Mouse (Mus musculus) lung, embryonic 15.5 days (tissue): ENCODE data around the gene Tada3. TPM values are rescaled to one million over a fixed set of nuclear protein-coding genes. Genes with fewer than 3 reads are reported as not detected.

Experiments used
- ATAC-seq: fragments of 200-750 bp; cut with Nextera tagmentation; 2 replicates; pipeline ENCODE4 v1.8.0; 2017; ENCODE audit warnings: moderate number of reproducible peaks, borderline replicate concordance; ENCODE audit not compliant: low FRiP score, low TSS enrichment; ENCODE audit errors: extremely low read depth
- H3K27ac ChIP-seq: fragments of 300-500 bp; sonication (generic); 2 replicates; pipeline ENCODE4 v1.5.1; 2015; ENCODE audit warnings: moderate library complexity, mild to moderate bottlenecking, inconsistent platforms
- H3K27me3 ChIP-seq: fragments of 300-500 bp; sonication (generic); 2 replicates; pipeline ENCODE4 v1.6.1; 2015; ENCODE audit warnings: inconsistent platforms
- H3K36me3 ChIP-seq: fragments of 300-500 bp; sonication (generic); 2 replicates; pipeline ENCODE4 v1.6.1; 2015; ENCODE audit warnings: inconsistent platforms
- H3K4me1 ChIP-seq: fragments of 300-500 bp; sonication (generic); 2 replicates; pipeline ENCODE4 v1.6.1; 2015; ENCODE audit warnings: inconsistent platforms
- H3K4me2 ChIP-seq: fragments of 300-500 bp; sonication (generic); 2 replicates; pipeline ENCODE4 v1.6.1; 2015; ENCODE audit warnings: inconsistent platforms, mild to moderate bottlenecking, moderate library complexity
- H3K4me3 ChIP-seq: fragments of 300-500 bp; sonication (generic); 2 replicates; pipeline ENCODE4 v1.5.1; 2015; ENCODE audit warnings: mild to moderate bottlenecking, inconsistent platforms
- H3K9ac ChIP-seq: fragments of 300-500 bp; sonication (generic); 2 replicates; pipeline ENCODE4 v1.6.1; 2015; ENCODE audit warnings: inconsistent platforms
- H3K9me3 ChIP-seq: fragments of 300-500 bp; sonication (generic); 2 replicates; pipeline ENCODE4 v1.6.1; 2016; ENCODE audit warnings: inconsistent platforms
- WGBS: fragments of 180-500 bp; shearing (Covaris S2); methylation state at CpG from one replicate; pipeline ENCODE4 v1.1.7; 2015; 5-methylcytosine and 5-hydroxymethylcytosine counted together
- polyA plus RNA-seq: library from polyadenylated mRNA; unstranded; fragments of >200 nt; fragmentation: Nextera tagmentation; extraction: Ambion mirVana; gene quantifications from 2 replicates; pipeline ENCODE4 v1.2.1, GENCODE M21; 2015

Gene Tada3
- polyA plus RNA-seq, 1 experiment from 2014 or later, result 54.6 TPM

- WGBS, result 74% methylated on average over 12 of the region's 12 CpGs
- H3K4me2 ChIP-seq, result no peak overlapping the region
Observed at GRCm38 (mm10) chr6:113404649-113405448, 27.2 kb upstream of the Tada3 start.

DNA sequence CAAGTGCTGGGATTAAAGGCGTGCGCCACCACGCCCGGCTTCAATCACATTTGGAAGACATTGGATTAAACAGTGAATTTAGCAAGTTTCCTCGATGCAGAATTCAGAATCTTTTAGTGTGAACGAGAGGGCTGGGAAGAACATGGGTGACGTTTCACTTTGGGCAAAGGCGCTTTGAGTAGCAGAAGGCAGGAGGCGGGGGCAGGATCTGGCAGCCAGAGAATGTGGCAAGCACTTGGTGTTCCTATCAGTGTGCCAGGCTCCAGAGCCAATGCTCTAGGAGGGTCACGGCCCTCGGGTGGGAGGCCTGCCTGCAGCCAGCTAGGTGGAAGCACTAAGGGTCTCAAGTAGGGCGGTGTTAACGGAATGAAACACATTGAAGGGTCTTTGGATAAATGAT is 24.4 kb upstream of the Tada3 start:
- no peaks in the 10 kb centered on the region for H3K27me3 ChIP-seq
- no peaks in the 10 kb centered on the region for H3K4me1 ChIP-seq
- no peak overlapping the region for H3K4me3 ChIP-seq
- no peak overlapping the region for H3K4me2 ChIP-seq
- WGBS, result 87% methylated on average over 13 of the region's 13 CpGs
- no peaks in the 10 kb centered on the region for H3K9me3 ChIP-seq
- no peak for ATAC-seq
- H3K27ac ChIP-seq, result no peak overlapping the region
- no peak overlapping the region for H3K9ac ChIP-seq
- no peaks in the 10 kb centered on the region for H3K36me3 ChIP-seq

More at GRCm38 (mm10) chr6:113404649-113405448, 27.2 kb upstream of the Tada3 start:
- no peak overlapping the region for H3K4me3 ChIP-seq
- no peak overlapping the region for H3K9ac ChIP-seq
- H3K4me1 ChIP-seq, result no peaks in the 10 kb centered on the region
- H3K27me3 ChIP-seq, result no peaks in the 10 kb centered on the region
- H3K27ac ChIP-seq, result no peak overlapping the region
- H3K36me3 ChIP-seq, result no peaks in the 10 kb centered on the region
- ATAC-seq, result no peak
- H3K9me3 ChIP-seq, result no peaks in the 10 kb centered on the region

DNA sequence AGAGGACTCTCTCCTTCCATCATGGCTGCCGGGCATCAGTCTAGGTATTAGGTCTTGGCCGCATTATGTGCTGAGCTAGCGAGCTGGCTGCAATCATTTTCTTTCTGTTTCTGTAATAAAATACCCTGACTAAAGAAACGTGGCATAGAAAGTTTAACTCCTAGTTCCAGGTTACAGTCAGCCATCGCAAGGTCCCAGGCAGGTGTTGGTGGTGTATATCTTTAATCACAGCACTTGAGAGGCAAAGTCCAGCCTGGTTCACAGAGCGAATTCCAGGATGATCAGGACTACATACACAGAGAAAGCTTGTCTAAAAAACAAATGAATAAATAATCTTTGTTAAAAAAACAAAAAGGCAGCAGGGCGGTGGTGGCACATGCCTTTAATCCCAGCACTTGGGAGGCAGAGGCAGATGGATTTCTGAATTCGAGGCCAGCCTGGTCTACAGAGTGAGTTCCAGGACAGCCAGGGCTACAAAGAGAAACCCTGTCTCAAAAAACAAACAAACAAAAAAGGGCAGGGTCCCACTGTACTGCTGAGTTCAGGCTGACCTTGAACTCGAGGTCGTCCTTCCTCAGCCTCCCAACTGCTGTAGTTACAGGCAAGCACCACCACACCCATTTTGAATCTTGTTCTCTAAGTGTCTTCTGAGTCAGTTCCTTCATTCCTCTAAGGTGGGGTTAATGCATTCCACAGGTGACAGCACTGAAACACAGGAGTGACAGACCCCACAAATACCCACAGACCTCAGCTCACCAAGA is 18.8 kb upstream of the Tada3 start:
- H3K36me3 ChIP-seq, result peaks cover 4% of the 10 kb centered on the region; the same call in 1 of the 2 replicates
- peaks cover 9% of the 10 kb centered on the region for H3K4me1 ChIP-seq
- H3K27ac ChIP-seq, result no peak overlapping the region
- WGBS, result 84% methylated on average over 10 of the region's 10 CpGs
- ATAC-seq, result no peak
- H3K9me3 ChIP-seq, result no peaks in the 10 kb centered on the region
- no peak overlapping the region for H3K4me3 ChIP-seq
- H3K9ac ChIP-seq, result no peak overlapping the region
- no peaks in the 10 kb centered on the region for H3K27me3 ChIP-seq
- no peak overlapping the region for H3K4me2 ChIP-seq

- H3K4me3 ChIP-seq, result no peak overlapping the region
- no peak overlapping the region for H3K27ac ChIP-seq
- ATAC-seq, result no peak
- H3K9ac ChIP-seq, result no peak overlapping the region
- H3K9me3 ChIP-seq, result no peaks in the 10 kb centered on the region
- no peaks in the 10 kb centered on the region for H3K27me3 ChIP-seq
- no peak overlapping the region for H3K4me2 ChIP-seq
- H3K4me1 ChIP-seq, result peaks cover 9% of the 10 kb centered on the region
- WGBS, result 94% methylated on average over 6 of the region's 6 CpGs
- H3K36me3 ChIP-seq, result peaks cover 4% of the 10 kb centered on the region; the same call in 1 of the 2 replicates
Observed at GRCm38 (mm10) chr6:113395501-113395900, 17.8 kb upstream of the Tada3 start.

DNA sequence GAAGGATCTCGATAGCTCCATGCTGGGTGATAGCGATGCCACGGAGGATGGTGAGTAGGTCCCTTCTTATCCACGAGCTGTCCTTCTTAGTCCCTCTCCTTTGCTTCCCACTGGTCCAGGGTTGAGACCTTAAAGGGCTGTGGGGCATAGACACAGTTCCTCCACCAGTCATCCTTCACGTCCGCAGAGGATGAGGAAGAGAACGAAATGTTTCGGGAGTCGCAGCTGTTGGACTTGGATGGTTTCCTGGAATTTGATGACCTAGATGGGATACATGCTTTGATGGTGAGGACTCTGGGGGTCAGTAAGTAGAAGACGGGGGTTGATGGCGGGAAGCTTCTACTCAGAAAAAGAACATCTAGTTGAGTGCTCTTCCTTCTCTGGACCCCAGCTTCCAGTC is 17.1 kb upstream of the Tada3 start:
- Histone ChIP-seq H3K36me3 (peaks cover 7% of the 10 kb centered on the region), H3K4me2 (no peak overlapping the region), H3K27ac (no peak overlapping the region), H3K9me3 (no peaks in the 10 kb centered on the region), H3K4me3 (no peak overlapping the region), H3K27me3 (no peaks in the 10 kb centered on the region), H3K9ac (no peak overlapping the region), H3K4me1 (peaks cover 9% of the 10 kb centered on the region)
- no peak for ATAC-seq
- 87% methylated on average over 11 of the region's 11 CpGs for WGBS

GRCm38 (mm10) chr6:113393951-113394350 is 16.3 kb upstream of the Tada3 start:
- no peak overlapping the region for H3K4me2 ChIP-seq
- no peak overlapping the region for H3K9ac ChIP-seq
- no peak for ATAC-seq
- H3K27me3 ChIP-seq, result no peaks in the 10 kb centered on the region
- H3K4me1 ChIP-seq, result peaks cover 9% of the 10 kb centered on the region
- no peaks in the 10 kb centered on the region for H3K9me3 ChIP-seq
- 83% methylated on average over 6 of the region's 6 CpGs for WGBS
- peaks cover 16% of the 10 kb centered on the region for H3K36me3 ChIP-seq
- H3K27ac ChIP-seq, result no peak overlapping the region
- H3K4me3 ChIP-seq, result no peak overlapping the region

- WGBS, result 1% methylated on average over 51 of the region's 51 CpGs
- peak overlapping the region; percentile 50 for H3K9ac ChIP-seq
- H3K27ac ChIP-seq, result peak overlapping the region; percentile 7; the same call in 1 of the 2 replicates
- peak overlapping the region; percentile 94 for H3K4me2 ChIP-seq
- H3K9me3 ChIP-seq, result no peaks in the 10 kb centered on the region
- peaks cover 30% of the 10 kb centered on the region for H3K36me3 ChIP-seq
- peak overlapping the region; percentile 47 for H3K4me3 ChIP-seq
- peaks cover 9% of the 10 kb centered on the region for H3K4me1 ChIP-seq
- ATAC-seq, result peak; percentile 81
- H3K27me3 ChIP-seq, result no peaks in the 10 kb centered on the region
Observed at GRCm38 (mm10) chr6:113392387-113393071, 14.8 kb upstream of the Tada3 start.

GRCm38 (mm10) chr6:113392015-113392386 is 14.3 kb upstream of the Tada3 start:
- H3K27ac ChIP-seq, result no peak overlapping the region
- peak; percentile 21; the same call in 1 of the 2 replicates for ATAC-seq
- peak overlapping the region; percentile 94 for H3K4me2 ChIP-seq
- WGBS, result 25% methylated on average over 10 of the region's 10 CpGs
- no peaks in the 10 kb centered on the region for H3K9me3 ChIP-seq
- no peaks in the 10 kb centered on the region for H3K27me3 ChIP-seq
- H3K36me3 ChIP-seq, result peaks cover 36% of the 10 kb centered on the region
- peak overlapping the region; percentile 47 for H3K4me3 ChIP-seq
- peaks cover 9% of the 10 kb centered on the region for H3K4me1 ChIP-seq
- peak overlapping the region; percentile 50 for H3K9ac ChIP-seq

GRCm38 (mm10) chr6:113390715-113391114 is 13.0 kb upstream of the Tada3 start:
- no peak overlapping the region for H3K4me3 ChIP-seq
- no peaks in the 10 kb centered on the region for H3K9me3 ChIP-seq
- no peaks in the 10 kb centered on the region for H3K27me3 ChIP-seq
- H3K4me2 ChIP-seq, result no peak overlapping the region
- peaks cover 9% of the 10 kb centered on the region for H3K4me1 ChIP-seq
- WGBS, result 94% methylated on average over 3 of the region's 3 CpGs
- ATAC-seq, result no peak
- peaks cover 47% of the 10 kb centered on the region for H3K36me3 ChIP-seq
- H3K9ac ChIP-seq, result no peak overlapping the region
- no peak overlapping the region for H3K27ac ChIP-seq

- no peaks in the 10 kb centered on the region for H3K9me3 ChIP-seq
- no peak within 1 kb of the TSS for H3K4me2 ChIP-seq
- H3K4me1 ChIP-seq, result peaks cover 9% of the 10 kb centered on the region
- no peak within 1 kb of the TSS for H3K27ac ChIP-seq
- no peak for ATAC-seq
- H3K27me3 ChIP-seq, result no peaks in the 10 kb centered on the region
- H3K9ac ChIP-seq, result no peak within 1 kb of the TSS
- WGBS, result 76% methylated on average over 8 of the region's 8 CpGs
- no peak within 1 kb of the TSS for H3K4me3 ChIP-seq
- peaks cover 61% of the 10 kb centered on the region for H3K36me3 ChIP-seq
Observed at GRCm38 (mm10) chr6:113388960-113389359, 11.3 kb upstream of the Tada3 start, which contains the start of gene Ttll3. Ttll3 (plus strand) TSS chr6:113389260.

- peaks cover 89% of the 10 kb centered on the region for H3K36me3 ChIP-seq
- no peaks in the 10 kb centered on the region for H3K9me3 ChIP-seq
- no peak overlapping the region for H3K4me3 ChIP-seq
- ATAC-seq, result no peak
- no peaks in the 10 kb centered on the region for H3K4me1 ChIP-seq
- no peak overlapping the region for H3K9ac ChIP-seq
- H3K4me2 ChIP-seq, result no peak overlapping the region
- no peak overlapping the region for H3K27ac ChIP-seq
- no peaks in the 10 kb centered on the region for H3K27me3 ChIP-seq
- 66% methylated on average over 3 of the region's 3 CpGs for WGBS
Observed at GRCm38 (mm10) chr6:113386025-113386424, 8.3 kb upstream of the Tada3 start.
